Mouse (Mus musculus) gastrocnemius, postnatal 25 days (tissue): ENCODE measurements around the gene Fignl1. TPM values are rescaled to one million over a fixed set of nuclear protein-coding genes. Genes with fewer than 3 reads are reported as not detected.

Experiments
- DNase-seq: peaks from one replicate; pipeline ENCODE4 v3.0.0; 2022
- total RNA-seq, 2 experiments: library from RNA; stranded (reverse); gene quantifications; 1 replicate in 1 of 2; 2 replicates in 1 of 2; pipeline ENCODE4 v1.2.3; 2021

Gene Fignl1
- total RNA-seq, 2 experiments from 2014 or later, result 0.51 to 0.54 TPM

GRCm38 (mm10) chr11:11766105-11766504 lies 42.7 kb downstream of the Fignl1 start:
- DNase-seq, result no peak

- DNase-seq, result no peak
Observed at GRCm38 (mm10) chr11:11765414-11765813, 43.3 kb downstream of the Fignl1 start.

- DNase-seq, result no peak
Observed at GRCm38 (mm10) chr11:11763211-11763666, 45.5 kb downstream of the Fignl1 start.

- no peak for DNase-seq
Observed at GRCm38 (mm10) chr11:11758883-11759282, 49.9 kb downstream of the Fignl1 start.

GRCm38 (mm10) chr11:11758121-11758520 lies 50.6 kb downstream of the Fignl1 start:
- DNase-seq, result no peak

GRCm38 (mm10) chr11:11752859-11753258 lies 55.9 kb downstream of the Fignl1 start:
- DNase-seq, result no peak

- no peak for DNase-seq
Observed at GRCm38 (mm10) chr11:11751091-11751490, 57.7 kb downstream of the Fignl1 start.

- no peak for DNase-seq
Observed at GRCm38 (mm10) chr11:11744222-11744621, 64.5 kb downstream of the Fignl1 start.

- no peak for DNase-seq
Observed at GRCm38 (mm10) chr11:11742626-11743025, 66.1 kb downstream of the Fignl1 start.

GRCm38 (mm10) chr11:11741574-11741973 lies 67.2 kb downstream of the Fignl1 start:
- no peak for DNase-seq

GRCm38 (mm10) chr11:11740603-11741002 lies 68.2 kb downstream of the Fignl1 start:
- no peak for DNase-seq

- no peak for DNase-seq
Observed at GRCm38 (mm10) chr11:11739054-11739453, 69.7 kb downstream of the Fignl1 start.

GRCm38 (mm10) chr11:11737562-11737961 lies 71.2 kb downstream of the Fignl1 start:
- DNase-seq, result no peak

Other genes starting within 250 kb of the Fignl1 start
- not detected for gene 4930512M02Rik, start 181.1 kb downstream of the Fignl1 start, total RNA-seq
- gene Ikzf1, start 124.0 kb downstream of the Fignl1 start, total RNA-seq, result under 1 TPM; 0.31 to 0.62 TPM
- gene Ddc, start 89.2 kb upstream of the Fignl1 start, total RNA-seq, result 1 to 10 TPM in 1 of 2 experiments, under 1 TPM in 1; 0.94 to 2.5 TPM
- gene Grb10, start 229.7 kb upstream of the Fignl1 start, total RNA-seq, result 10 to 100 TPM; 68.6 to 78.9 TPM